Mouse (Mus musculus) erythroblast, embryonic 14.5 days (primary cell): ENCODE data around the gene Tmem98.

ENCODE experiments used
- GATA1 ChIP-seq: IDR thresholded peaks from 2 replicates; pipeline ENCODE4 v1.6.1; 2012; ENCODE audit warnings: low read length, inconsistent platforms, mixed read lengths
- TAL1 ChIP-seq: IDR thresholded peaks from 3 replicates; pipeline ENCODE4 v1.6.1; 2012; ENCODE audit warnings: low read length, inconsistent platforms, mixed read lengths

DNA sequence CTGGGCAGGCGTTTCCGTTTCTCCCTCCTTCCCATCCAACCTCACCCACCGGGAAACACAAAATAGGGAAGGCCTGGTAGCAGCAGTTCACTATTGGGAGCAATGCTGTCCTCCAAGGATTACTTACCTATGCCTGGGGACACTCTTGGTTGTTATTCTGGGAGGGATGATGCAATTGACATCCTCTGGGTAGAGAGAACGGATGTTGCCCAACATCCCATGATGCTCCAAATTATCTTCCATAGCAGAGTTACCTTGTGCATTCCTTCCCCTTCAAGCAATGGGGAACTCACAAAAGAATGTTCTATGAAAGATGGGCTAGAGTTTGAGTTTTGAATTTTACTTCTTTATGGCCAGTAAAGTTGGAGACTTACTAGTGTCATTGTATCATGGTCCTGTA is 16.6 kb upstream of the Tmem98 start:
- TF ChIP-seq TAL1: no peak
- no peak for TF ChIP-seq GATA1
